ENCODE assay signal across 7 mouse cellular contexts in the genomic region with DNA sequence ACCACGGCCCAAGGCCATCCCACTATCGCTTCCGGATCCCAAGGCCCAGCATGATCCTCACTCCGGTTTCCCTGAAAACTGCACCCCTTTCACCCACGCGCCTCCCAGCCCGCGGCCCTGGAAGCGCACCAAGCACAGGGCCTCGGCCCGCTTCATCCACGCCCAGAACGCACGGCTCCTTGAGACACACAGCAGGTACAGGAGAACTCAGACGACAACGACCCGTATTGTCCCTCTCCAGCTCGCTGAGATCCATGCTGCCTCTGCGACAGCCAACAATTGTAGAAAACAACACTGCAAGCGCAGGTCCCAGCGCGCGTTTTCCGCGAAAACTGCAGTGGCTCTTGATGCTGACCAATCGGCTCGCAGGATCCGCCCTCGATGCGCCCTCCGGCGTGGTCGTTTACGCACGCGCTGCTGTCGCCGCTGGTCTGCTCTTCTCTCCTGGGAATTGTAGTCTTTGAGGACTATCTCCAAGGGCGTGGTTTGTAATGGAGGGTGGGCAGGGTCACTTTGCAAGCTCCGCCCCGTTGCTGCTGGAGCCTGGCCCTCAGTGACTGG. TPM values are rescaled to one million over a fixed set of nuclear protein-coding genes. Genes with fewer than 3 reads are reported as not detected.
A peak's percentile ranks its signal among the peaks of the same experiment; 100 is the strongest.
DNase-seq lines count a peak whose midpoint lies in the region; ATAC-seq lines count a peak whose summit lies in the region.

No protein-coding gene starts in this region.

- H3K4me2 ChIP-seq in hindbrain, embryonic 16.5 days (ENCODE audit: low read length): peak overlapping the region; percentile 97

- H3K9ac ChIP-seq in hindbrain, embryonic 16.5 days (ENCODE audit: low read depth, low read length): peak overlapping the region; percentile 76

- DNase-seq in adrenal gland, adult 18-20 months (ENCODE audit: low spot score in 2 of 2): peak; percentile 80 to 84
- DNase-seq in gastrocnemius, adult 18-20 months (ENCODE audit: low spot score): peak; percentile 94
- DNase-seq in left cerebral cortex, adult 8-10 months (ENCODE audit: low spot score in 2 of 2): peak; percentile 80 to 94
- peak; percentile 95 to 96 for DNase-seq in right cerebral cortex, postnatal 36 days (ENCODE audit: low spot score in 2 of 2)

- ATAC-seq in common myeloid progenitor, adult 5-6 weeks (replicated peaks; ENCODE audit: low read depth, poor library complexity, severe bottlenecking): peak; percentile 86
- ATAC-seq in hindbrain, embryonic 16.5 days: peak; percentile 85
- ATAC-seq in megakaryocyte, adult 5-6 weeks (ENCODE audit: poor library complexity, severe bottlenecking): peak; percentile 87

- H3K36me3 ChIP-seq in hindbrain, embryonic 16.5 days (ENCODE audit: control insufficient read depth, insufficient read depth, low read length): no peaks in the 10 kb centered on the region

- 0% methylated on average over 41 of the region's 41 CpGs for WGBS in hindbrain, embryonic 16.5 days

- H3K4me1 ChIP-seq in hindbrain, embryonic 16.5 days (ENCODE audit: control insufficient read depth, insufficient read depth, low read depth, low read length): peaks cover 27% of the 10 kb centered on the region

- no peaks in the 10 kb centered on the region for H3K27me3 ChIP-seq in hindbrain, embryonic 16.5 days (replicated peaks; ENCODE audit: control insufficient read depth, insufficient read depth, low read length)

- peak overlapping the region; percentile 69 for H3K4me3 ChIP-seq in hindbrain, embryonic 16.5 days (ENCODE audit: low read length)

- peak overlapping the region; percentile 72 for H3K27ac ChIP-seq in hindbrain, embryonic 16.5 days (ENCODE audit: low read depth, low read length)

- no peaks in the 10 kb centered on the region for H3K9me3 ChIP-seq in hindbrain, embryonic 16.5 days (ENCODE audit: control insufficient read depth, low read length)

RNA-seq across cellular contexts. Expression of gene Gm49661, which starts 3.4 kb away (rescaled TPM):
- total RNA-seq in adrenal gland, adult 18-20 months (2021): 1 to 10 TPM; 1.9 TPM
- not detected in 2 replicates for total RNA-seq in common myeloid progenitor, adult 5-6 weeks (2017)
- not detected for total RNA-seq in gastrocnemius, adult 18-20 months (2021)
- not detected in 2 replicates for polyA plus RNA-seq in hindbrain, embryonic 16.5 days (2015; fragmentation: Nextera tagmentation; extraction: Ambion mirVana)
- total RNA-seq in left cerebral cortex, adult 8-10 months (2022): 1 to 10 TPM in 1 of 4 experiments, not detected in 3; 1.8 TPM
- total RNA-seq in megakaryocyte, adult 5-6 weeks (2015): 3.2 TPM in 1 of 2 replicates, not detected in the other
- not detected in 2 replicates for total RNA-seq in megakaryocyte, adult 5-6 weeks (2017)

RNA-seq across cellular contexts. Expression of gene Prdx2, which starts 3.6 kb away (rescaled TPM):
- total RNA-seq in adrenal gland, adult 18-20 months (2021): 100 to 1,000 TPM; 740 to 761 TPM
- total RNA-seq in common myeloid progenitor, adult 5-6 weeks (2017): 631 and 634 TPM in 2 replicates
- total RNA-seq in gastrocnemius, adult 18-20 months (2021): 100 to 1,000 TPM; 193 to 200 TPM
- 1,040 and 1,063 TPM in 2 replicates for polyA plus RNA-seq in hindbrain, embryonic 16.5 days (2015; fragmentation: Nextera tagmentation; extraction: Ambion mirVana)
- total RNA-seq in left cerebral cortex, adult 8-10 months (2022): 100 to 1,000 TPM; 328 to 384 (median 347) TPM
- total RNA-seq in megakaryocyte, adult 5-6 weeks (2015): 180 and 184 TPM in 2 replicates
- total RNA-seq in megakaryocyte, adult 5-6 weeks (2017): 230 and 256 TPM in 2 replicates

RNA-seq across cellular contexts. Expression of gene Rnaseh2a, which starts 3.8 kb away (rescaled TPM):
- 100 to 1,000 TPM in 1 of 2 experiments, 10 to 100 TPM in 1; 80.9 to 131 TPM for total RNA-seq in adrenal gland, adult 18-20 months (2021)
- total RNA-seq in common myeloid progenitor, adult 5-6 weeks (2017): 95.8 and 148 TPM in 2 replicates
- 10 to 100 TPM; 21.1 to 21.7 TPM for total RNA-seq in gastrocnemius, adult 18-20 months (2021)
- polyA plus RNA-seq in hindbrain, embryonic 16.5 days (2015; fragmentation: Nextera tagmentation; extraction: Ambion mirVana): 55.8 and 57.5 TPM in 2 replicates
- 10 to 100 TPM; 45.9 to 60.0 (median 49.6) TPM for total RNA-seq in left cerebral cortex, adult 8-10 months (2022)
- total RNA-seq in megakaryocyte, adult 5-6 weeks (2015): 56.8 and 75.8 TPM in 2 replicates
- total RNA-seq in megakaryocyte, adult 5-6 weeks (2017): 41.1 and 49.0 TPM in 2 replicates

RNA-seq across cellular contexts. Expression of gene Junb, which starts 12.7 kb away (rescaled TPM):
- total RNA-seq in adrenal gland, adult 18-20 months (2021): 10 to 100 TPM; 27.1 to 28.5 TPM
- 82.2 and 102 TPM in 2 replicates for total RNA-seq in common myeloid progenitor, adult 5-6 weeks (2017)
- 10 to 100 TPM in 1 of 2 experiments, 1 to 10 TPM in 1; 9.4 to 12.5 TPM for total RNA-seq in gastrocnemius, adult 18-20 months (2021)
- 4.3 and 5.3 TPM in 2 replicates for polyA plus RNA-seq in hindbrain, embryonic 16.5 days (2015; fragmentation: Nextera tagmentation; extraction: Ambion mirVana)
- total RNA-seq in left cerebral cortex, adult 8-10 months (2022): 10 to 100 TPM; 39.3 to 88.9 (median 65.7) TPM
- total RNA-seq in megakaryocyte, adult 5-6 weeks (2015): 45.5 and 60.4 TPM in 2 replicates
- 110 and 125 TPM in 2 replicates for total RNA-seq in megakaryocyte, adult 5-6 weeks (2017)

RNA-seq across cellular contexts. Expression of gene Rtbdn, which starts 19.0 kb away (rescaled TPM):
- under 1 TPM in 1 of 2 experiments, not detected in 1; 0.16 TPM for total RNA-seq in adrenal gland, adult 18-20 months (2021)
- total RNA-seq in common myeloid progenitor, adult 5-6 weeks (2017): not detected in 2 replicates
- not detected for total RNA-seq in gastrocnemius, adult 18-20 months (2021)
- 3.0 and 3.2 TPM in 2 replicates for polyA plus RNA-seq in hindbrain, embryonic 16.5 days (2015; fragmentation: Nextera tagmentation; extraction: Ambion mirVana)
- total RNA-seq in left cerebral cortex, adult 8-10 months (2022): 1 to 10 TPM; 1.2 to 1.5 (median 1.3) TPM
- not detected in 2 replicates for total RNA-seq in megakaryocyte, adult 5-6 weeks (2015)
- not detected in 2 replicates for total RNA-seq in megakaryocyte, adult 5-6 weeks (2017)

Comparison
In these comparisons a context has a peak if more than half of its experiments do, and no peak if none do; other contexts are left out.
1. Peak in every context shown above with its lines: DNase-seq, ATAC-seq, H3K4me3 ChIP-seq and H3K27ac ChIP-seq.